Mouse (Mus musculus) kidney, adult 11 months (tissue): ENCODE data around the gene Arhgef1.
A peak's percentile ranks its signal among the peaks of the same experiment; 100 is the strongest.

Experiments used
- DNase-seq: peaks from one replicate; pipeline ENCODE4 v3.0.0; 2022

Gene Arhgef1

DNA sequence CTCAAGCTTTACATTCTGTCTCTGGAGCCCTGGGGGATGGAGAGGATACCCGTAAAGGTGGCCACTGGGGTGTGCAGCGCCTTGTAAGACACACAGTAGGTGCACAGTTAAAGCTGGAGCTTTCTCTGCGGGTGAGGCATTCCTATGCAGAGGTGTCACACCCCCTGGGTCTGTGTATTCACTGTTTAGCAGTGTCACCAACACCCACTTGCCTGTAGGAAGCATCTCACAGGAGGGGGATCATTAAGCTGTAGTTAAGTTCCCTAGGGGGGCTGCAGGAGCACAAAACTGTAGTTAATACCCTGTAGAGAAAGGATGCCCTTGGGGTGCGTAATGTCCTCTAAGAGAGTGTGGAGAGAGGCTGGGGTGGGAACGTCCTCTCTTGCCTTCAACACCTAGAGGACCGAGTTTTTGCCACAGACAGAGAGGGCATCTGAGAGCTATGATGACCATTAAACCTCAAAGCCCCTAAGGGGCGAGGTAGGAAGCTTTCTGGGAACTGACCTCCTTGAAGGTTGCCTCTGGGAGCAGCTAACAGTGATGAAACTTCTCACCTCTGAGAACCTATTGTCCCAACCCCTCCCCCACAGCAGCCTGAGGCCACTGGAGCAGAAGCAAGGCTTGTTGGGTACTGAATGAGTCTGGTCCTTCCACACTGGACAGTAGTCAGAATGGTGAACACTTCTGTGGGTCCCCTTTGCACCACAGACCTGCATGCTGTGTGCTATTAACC, 44.8 kb downstream of the Arhgef1 start:
- no peak for DNase-seq

DNA sequence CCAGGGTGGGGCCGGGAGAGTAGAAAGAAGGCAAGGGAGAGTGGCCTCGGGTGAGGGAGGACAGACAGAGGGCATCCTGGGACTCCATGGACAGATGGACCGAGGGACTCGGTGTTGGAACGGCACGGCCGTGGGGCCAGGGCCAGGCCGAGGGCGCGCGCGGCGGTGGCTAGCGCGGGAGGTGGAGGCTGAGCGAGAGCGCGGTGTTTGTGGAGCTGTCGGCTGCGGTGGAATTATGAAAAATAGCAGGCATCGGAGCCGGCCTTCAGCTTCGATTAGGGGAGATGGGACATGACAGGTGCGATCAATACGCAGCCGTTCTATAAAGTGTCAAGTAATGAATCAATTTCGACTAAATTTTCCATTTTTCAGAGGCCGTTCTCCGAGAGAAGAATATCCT, 46.1 kb downstream of the Arhgef1 start:
- DNase-seq: no peak

DNA sequence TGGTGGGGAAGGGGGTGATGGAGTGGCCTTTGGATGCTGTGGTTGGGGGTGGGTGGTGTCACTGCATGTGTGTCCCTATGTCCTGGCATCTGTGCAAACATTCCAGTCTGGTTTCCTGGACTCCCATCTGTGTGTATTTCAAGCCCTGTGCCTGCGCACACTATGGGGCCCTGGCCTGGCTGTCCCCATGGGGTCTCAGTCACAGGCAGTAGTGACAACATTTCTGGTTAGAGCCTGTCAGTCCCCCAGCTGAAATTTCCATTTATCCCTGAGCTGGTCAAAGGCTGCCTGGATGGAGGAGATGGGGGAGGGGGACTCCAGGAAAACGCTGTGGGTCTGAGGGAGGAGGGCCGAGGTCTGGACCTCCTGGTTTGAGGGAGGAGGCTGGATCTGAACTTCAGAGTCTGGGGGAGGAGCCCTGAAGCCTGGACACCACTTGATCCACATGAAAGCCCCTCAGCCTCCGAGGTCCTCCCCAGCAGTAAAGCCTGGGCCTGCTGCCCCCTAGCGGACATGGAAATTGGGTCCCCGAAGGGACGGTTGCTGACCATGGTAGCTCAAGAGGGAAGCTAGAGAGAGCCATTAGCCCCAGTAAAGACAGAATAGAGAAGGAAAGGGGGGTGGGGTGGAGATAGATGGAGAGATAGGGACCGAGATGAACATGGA, 47.4 kb downstream of the Arhgef1 start:
- DNase-seq: no peak

DNA sequence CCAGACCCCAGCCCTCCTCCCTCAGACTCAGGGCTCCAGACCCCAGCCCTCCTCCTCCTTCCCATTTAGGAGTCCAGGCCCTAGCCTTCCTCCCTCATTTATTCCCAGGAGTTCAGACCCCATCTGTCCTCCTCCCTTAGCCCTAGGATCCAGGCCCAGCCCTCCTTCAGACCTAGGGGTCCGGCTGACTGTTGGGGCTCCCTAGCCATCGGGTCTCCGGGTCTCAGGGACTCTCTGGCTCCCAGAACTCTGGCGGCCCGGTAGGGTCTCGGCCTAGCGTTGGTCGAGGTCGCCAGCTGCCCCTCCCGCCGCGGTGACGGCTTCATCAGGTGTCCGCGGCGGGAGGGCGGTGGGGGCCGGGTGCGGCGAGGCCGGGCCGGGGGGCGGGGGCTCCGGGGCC, 51.3 kb downstream of the Arhgef1 start:
- DNase-seq: no peak

DNA sequence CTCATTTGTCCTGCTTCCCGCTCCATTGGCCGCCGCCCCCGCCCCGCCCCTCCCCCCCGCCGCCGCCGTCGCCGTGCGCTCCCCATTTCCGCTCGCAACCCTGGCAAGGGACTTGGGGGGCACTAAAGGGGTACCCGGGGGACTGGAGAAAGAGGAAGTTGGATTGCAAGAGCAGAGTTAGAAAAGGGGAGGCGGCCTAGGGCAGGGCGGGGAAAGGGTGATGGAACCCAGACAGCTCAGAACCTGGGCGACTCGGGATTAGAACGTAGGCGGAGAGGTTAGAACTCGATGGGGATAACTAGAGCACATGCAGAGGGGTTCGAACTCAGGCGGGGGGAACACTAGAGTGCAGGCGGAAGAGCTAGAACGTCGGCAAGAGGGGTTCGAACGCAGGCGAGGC, 51.7 kb downstream of the Arhgef1 start:
- DNase-seq: no peak

DNA sequence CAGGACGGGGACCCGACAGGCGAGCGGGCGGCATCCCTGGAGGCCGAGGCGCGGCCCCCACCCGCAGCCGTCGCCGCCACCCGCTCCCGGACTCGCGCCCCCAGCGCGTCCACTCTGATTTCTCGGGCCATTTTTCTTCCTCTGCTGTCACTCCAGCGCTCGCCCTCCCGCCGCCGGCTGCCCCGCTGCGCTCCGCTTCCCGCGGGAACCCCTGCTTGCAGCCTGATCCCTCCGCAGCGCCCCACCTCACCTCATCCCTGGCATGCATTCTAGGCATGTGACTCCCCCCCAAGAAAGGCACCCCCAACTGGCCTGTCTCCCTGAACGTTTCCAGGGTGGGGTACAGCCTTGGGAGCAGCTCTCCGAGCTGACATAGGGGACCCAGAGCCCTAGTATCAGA, 52.5 kb downstream of the Arhgef1 start:
- DNase-seq: no peak

DNA sequence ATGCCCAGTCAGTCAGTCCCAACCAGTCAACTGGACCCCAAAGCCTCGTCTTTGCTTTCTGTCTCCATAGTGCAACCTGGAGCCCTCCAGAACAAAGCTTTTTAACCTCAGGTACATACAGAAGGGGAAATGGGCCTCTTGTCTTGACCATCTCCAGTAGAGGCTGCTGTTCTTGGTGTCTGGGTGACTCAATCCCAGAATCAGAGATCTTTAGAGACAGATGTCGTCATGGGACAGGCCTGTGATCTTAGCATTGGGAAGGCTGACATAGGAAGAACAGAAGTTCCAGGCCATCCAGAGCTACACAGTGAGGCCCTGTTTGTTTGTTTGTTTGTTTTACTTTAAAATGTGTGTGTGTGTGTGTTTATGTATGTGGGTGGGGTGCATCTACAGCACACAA, 61.6 kb downstream of the Arhgef1 start:
- no peak for DNase-seq

DNA sequence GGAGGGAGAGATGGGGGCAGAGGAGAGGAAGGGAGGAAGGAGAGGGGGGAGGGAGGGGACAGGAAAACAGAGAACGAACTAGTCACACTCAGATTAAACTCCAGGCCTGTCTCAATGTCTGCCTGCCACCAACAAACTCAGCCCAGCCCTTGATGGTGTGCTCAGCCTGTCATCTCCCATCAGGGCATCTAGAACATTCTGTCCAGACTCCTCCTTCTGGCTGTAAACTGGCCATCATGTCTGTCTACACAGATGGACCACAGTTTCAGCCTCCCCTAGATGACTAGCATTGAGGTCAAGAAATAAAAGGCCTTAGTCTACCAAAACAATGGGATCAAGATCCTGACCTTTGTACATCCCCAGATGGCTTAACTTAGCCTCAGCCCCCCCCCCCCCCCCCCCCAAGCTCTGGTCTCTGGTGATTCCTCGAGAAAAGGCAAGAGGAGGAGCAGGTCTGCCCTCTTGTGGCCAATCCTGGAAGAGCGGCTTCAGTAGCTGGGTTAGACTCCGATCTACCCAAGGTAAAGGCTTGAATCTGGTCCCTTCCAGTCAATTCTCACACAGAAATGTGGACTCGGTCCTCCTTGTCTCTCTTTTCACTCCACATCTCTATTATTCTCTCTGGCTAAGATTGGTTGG, 62.3 kb downstream of the Arhgef1 start:
- peak; percentile 65 for DNase-seq

DNA sequence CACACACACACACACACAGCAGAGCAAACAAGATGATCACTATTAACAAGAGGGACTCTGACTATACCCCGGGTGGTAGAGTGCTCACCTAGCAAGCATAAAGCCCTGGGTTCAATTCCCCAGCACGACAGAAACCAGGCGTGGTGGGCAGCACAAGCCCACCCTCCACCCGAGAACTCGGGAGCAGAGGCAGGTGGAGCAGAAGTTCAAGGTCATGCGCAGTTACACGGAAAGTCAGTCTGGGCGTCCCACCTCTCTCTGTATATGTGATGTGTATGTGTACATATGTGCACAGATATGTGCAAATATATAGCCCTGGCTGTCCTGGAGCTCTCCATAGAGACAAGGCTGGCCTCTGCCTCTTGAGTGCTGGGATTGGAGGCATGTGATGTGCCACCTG, 65.3 kb downstream of the Arhgef1 start:
- DNase-seq: no peak

DNA sequence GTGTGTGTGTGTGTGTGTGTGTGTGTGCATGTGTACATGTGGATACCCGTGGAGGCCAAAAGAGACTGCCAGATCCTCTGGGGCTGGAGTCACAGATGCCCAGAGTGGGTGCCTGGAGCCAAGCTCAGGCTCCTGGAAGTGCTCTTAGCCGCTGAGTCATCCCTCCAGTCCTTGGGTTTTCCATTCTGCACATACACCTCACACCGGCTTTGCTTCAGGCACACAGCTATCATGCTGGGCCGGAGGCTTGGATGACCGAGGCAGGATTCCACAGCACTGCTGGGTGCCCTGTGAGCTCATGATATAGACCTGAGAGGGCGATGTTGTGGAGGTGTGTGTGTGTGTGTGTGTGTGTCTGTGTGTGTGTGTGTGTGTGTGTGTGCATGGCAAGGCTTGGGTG, 65.8 kb downstream of the Arhgef1 start:
- no peak for DNase-seq

DNA sequence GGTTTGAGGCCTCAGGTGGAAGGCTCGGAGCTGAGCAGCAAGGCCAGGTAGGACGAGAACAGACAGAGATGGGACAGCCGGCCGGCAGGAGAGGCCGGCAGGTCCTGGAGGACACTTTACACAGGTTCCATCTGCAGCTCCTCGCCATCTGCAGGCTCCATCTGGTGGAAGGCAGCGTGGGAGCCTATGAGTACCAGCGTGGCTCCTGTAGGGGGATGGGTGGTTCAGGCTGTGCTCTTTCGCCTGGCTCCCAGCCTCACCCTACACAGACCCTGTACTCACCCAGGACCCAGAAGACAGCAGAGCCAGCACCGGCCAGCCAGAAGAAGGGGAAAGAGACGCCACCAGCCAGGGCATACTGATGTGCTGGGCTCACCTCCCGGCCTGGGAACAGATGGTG, 67.1 kb downstream of the Arhgef1 start:
- DNase-seq: no peak

DNA sequence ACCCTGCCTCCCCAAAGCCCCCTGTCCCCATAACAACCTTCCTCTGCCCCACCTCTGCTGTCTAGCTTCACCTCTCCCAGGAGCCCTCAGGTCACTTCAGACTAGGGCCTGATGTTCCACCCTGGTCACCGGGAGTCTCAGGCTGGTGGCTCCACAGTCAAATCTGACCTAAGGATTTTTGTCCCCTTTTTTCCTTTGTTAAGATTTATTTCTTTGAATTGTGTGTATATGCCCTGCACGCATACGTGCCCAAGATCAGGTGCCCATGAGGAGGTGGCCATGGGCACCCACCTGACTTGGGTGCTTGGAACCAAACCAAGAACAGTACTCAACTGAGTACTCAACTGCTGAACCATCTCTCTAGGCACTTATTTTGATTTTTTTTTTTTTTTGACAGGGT, 67.6 kb downstream of the Arhgef1 start:
- no peak for DNase-seq

DNA sequence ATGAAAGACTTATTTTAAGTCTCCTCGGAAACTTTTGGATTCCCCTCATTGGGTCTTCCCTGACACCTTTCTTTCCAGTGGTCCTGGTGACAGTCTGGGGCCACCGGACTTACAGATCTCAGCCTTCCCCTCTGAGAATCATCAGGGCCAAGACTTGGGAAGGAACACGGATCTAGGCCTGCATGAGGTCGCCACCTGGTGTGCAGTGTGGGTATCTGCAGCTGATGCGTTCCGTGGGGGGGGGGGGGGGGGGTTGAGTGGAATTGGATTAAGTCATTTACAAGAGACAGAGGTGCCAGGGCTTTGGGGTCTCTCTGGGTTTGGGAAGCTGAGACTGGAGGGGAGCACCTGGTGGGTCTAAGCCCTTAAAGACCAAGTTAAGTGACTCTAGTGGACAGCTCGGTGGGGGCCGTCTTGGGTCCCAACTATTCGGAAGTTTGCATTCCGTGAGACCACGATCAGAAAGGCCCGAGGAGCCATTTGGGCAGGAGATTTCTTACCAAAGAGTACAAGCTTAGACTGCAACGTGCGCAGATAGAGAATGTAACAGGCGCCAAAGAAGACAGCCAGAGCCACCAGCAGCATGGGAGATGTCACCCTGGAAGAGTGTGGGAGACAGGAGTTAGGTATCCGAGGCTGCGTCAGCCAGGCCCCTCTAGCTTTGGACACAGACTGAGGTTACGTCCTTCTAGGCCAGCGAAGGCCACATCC, 68.7 kb downstream of the Arhgef1 start:
- DNase-seq: no peak

DNA sequence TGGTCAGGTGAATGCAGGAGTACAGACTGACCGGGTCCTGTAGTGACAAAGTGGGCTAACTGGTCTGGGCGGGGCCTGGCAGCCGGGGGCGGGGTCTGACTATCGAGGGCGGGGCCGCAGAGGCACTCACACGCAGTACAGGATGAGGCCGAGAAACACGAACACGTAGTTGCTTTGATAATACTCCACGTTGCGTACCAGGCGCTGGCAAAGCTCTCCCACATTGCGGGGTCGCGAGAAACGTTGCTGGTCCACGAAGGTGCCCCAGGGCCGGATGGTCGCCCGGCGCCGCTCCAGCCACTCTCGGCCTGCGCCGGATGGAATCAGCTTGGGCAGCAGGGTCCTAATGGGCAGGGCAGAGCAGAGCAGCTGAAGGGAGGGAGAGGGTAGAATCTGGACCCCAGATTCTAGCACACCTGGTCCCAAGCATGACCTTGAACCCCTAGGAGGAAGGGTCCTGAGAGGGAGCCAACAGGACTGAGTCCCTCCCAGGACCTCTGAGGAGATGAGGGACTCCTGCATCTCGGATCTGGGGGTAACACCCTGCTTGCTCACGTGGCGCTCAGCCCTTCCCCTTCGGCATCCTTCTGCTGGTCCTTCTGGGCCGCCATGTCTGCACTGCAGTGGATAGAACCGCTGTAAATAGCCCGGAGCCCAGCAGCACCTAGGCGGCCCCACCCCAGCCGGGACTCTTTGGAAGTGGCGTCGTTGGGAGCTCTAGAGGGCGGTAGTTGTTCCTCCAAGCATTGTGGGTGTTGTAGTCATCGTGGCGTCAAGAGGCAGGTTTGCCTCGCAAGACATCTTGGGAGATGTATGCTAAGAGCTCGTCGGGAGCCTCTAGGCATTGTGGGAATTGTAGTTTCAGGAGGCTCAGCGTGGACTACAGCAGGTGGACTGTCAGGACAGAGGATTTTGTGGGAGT, 69.5 kb downstream of the Arhgef1 start, which contains the start of gene Rabac1:
TSS of gene Rabac1 (minus strand) at position 783 of the 922 bp plus-strand sequence.
- peak; percentile 98 for DNase-seq

DNA sequence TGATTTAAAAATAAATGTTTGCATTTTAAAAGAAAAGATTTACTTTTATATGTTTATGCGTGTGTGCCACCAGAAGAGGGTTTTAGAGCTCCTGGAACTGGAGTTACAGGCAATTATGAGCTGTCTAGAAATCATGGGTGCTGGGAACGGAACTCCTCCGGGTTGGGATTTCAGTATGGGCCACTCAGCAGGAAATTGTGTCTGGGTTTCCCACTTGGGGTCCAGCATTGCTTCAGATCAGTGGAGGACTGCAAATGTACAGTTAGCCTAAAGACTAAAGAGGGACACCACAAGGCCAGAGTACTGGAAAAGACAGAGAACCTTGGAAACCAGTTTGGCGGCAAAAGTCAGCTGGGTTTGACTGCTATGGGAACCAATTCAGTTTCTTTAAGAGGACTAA, 70.5 kb downstream of the Arhgef1 start:
- no peak for DNase-seq

DNA sequence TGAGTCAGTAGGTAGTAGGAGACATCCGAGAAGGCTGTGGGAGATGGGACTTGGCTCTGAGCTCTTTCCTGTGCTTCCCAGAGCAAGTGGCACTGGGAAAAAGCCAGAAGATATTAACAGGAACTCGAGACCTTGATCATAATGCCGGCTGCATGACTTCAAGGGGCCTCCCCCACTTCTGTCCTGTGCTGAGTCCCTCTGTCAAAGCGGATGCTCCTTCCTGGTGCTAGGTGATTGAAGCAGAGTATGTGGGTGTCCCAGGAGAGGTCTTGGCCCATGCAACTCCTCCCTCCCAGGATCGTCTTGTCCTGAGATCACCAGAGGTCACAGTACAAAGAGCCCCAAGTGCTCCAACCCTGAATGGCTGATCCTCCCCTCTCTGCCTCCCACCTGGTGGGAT, 71.2 kb downstream of the Arhgef1 start:
- no peak for DNase-seq

DNA sequence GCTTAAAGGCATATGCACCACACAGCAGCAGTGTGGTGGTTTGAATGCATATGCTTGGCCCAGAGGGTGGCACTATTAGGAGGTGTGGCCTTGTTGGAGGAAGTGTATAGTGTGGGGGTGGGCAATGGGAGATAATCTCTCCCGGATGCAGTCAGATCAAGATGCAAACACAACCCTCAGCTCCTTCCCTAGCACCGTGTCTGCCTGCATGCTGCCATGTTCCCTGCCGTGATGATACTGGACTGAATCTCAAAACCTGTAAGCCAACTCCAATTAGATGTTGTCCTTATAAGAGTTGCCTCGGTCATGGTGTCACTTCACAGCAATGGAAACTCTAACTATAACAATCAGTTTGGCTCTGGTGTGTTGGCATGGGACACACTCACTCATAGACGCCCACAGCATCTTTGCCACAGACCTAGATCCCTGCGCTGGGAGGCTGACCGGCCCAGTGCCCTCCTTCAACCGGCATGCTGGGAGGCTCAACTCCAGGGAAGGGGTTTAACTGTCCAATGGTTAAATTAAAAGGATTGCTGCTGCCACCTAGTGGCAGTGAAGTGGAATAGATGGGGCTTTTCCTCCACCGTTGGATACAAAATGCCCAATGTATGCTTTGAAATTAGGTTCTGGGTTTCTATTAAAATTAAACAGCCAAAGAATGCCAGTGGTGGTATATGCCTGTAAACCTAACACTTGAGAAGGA, 72.3 kb downstream of the Arhgef1 start:
- peak; percentile 20 for DNase-seq
